Mouse (Mus musculus): ENCODE measurements at regions not wholly inside any gene's neighbourhood (a gene's known extent, or its start where the extent isn't known, plus 50 kb on each side); places are given as distances from the start of the nearest gene placed in this dataset.

GRCm38 (mm10) chr4:69898831-69899230 lies 511.4 kb downstream of the Cdk5rap2 start:
- no peak overlapping the region for H3K27ac ChIP-seq
- TF ChIP-seq POLR2A (IDR thresholded peaks at IDR 0.05; ENCODE audit: insufficient read depth, low read depth, low read length) = no peak
- no peak for TF ChIP-seq CTCF (IDR thresholded peaks at IDR 0.05)
- no peak for TF ChIP-seq EP300 (IDR thresholded peaks at IDR 0.05; ENCODE audit: insufficient read depth, low read depth, low read length)
- no peaks in the 10 kb centered on the region for H3K4me1 ChIP-seq (ENCODE audit: control insufficient read depth, insufficient read depth, low read length)
- H3K79me2 ChIP-seq (replicated peaks; ENCODE audit: control insufficient read depth, insufficient read depth, low read length) = no peaks in the 10 kb centered on the region
- H3K36me3 ChIP-seq (ENCODE audit: control insufficient read depth, insufficient read depth, low read length) = no peaks in the 10 kb centered on the region
- H3K27me3 ChIP-seq (ENCODE audit: control insufficient read depth, insufficient read depth, low read length) = no peaks in the 10 kb centered on the region
- no peak overlapping the region for H3K9ac ChIP-seq (ENCODE audit: low read depth, low read length)
- H3K4me3 ChIP-seq = no peak overlapping the region
- no peak for DNase-seq
- intact Hi-C loops (cut with DNase I) = no loop called here
- 52% methylated on average over 1 of the region's 1 CpGs for WGBS

- no peak for TF ChIP-seq EP300 (IDR thresholded peaks at IDR 0.05; ENCODE audit: insufficient read depth, low read depth, low read length)
- TF ChIP-seq CTCF (IDR thresholded peaks at IDR 0.05) = no peak
- TF ChIP-seq POLR2A (IDR thresholded peaks at IDR 0.05; ENCODE audit: insufficient read depth, low read depth, low read length) = no peak
- intact Hi-C loops (cut with DNase I) = no loop called here
- Histone ChIP-seq H3K4me3 (no peak overlapping the region), H3K4me1 (ENCODE audit: control insufficient read depth, insufficient read depth, low read length) (no peaks in the 10 kb centered on the region), H3K36me3 (ENCODE audit: control insufficient read depth, insufficient read depth, low read length) (no peaks in the 10 kb centered on the region), H3K79me2 (replicated peaks; ENCODE audit: control insufficient read depth, insufficient read depth, low read length) (no peaks in the 10 kb centered on the region), H3K27me3 (ENCODE audit: control insufficient read depth, insufficient read depth, low read length) (no peaks in the 10 kb centered on the region), H3K27ac (no peak overlapping the region), H3K9ac (ENCODE audit: low read depth, low read length) (no peak overlapping the region)
- WGBS = 66% methylated on average over 1 of the region's 1 CpGs
- no peak for DNase-seq
Observed at GRCm38 (mm10) chr4:69896111-69896510, 514.1 kb downstream of the Cdk5rap2 start.

- intact Hi-C loops (cut with DNase I) = no loop called here
- no peak for DNase-seq
- no peaks in the 10 kb centered on the region for H3K27me3 ChIP-seq (ENCODE audit: control insufficient read depth, insufficient read depth, low read length)
- no peaks in the 10 kb centered on the region for H3K4me1 ChIP-seq (ENCODE audit: control insufficient read depth, insufficient read depth, low read length)
- H3K9ac ChIP-seq (ENCODE audit: low read depth, low read length) = no peak overlapping the region
- H3K36me3 ChIP-seq (ENCODE audit: control insufficient read depth, insufficient read depth, low read length) = no peaks in the 10 kb centered on the region
- TF ChIP-seq EP300 (IDR thresholded peaks at IDR 0.05; ENCODE audit: insufficient read depth, low read depth, low read length) (no peak), POLR2A (IDR thresholded peaks at IDR 0.05; ENCODE audit: insufficient read depth, low read depth, low read length) (no peak), CTCF (IDR thresholded peaks at IDR 0.05) (no peak)
- H3K4me3 ChIP-seq = no peak overlapping the region
- no peak overlapping the region for H3K27ac ChIP-seq
- no peaks in the 10 kb centered on the region for H3K79me2 ChIP-seq (replicated peaks; ENCODE audit: control insufficient read depth, insufficient read depth, low read length)
Observed at GRCm38 (mm10) chr4:69892829-69893175, 517.4 kb downstream of the Cdk5rap2 start.

GRCm38 (mm10) chr4:69891898-69892828 lies 518.1 kb downstream of the Cdk5rap2 start:
- TF ChIP-seq CTCF (IDR thresholded peaks at IDR 0.05) (no peak), POLR2A (IDR thresholded peaks at IDR 0.05; ENCODE audit: insufficient read depth, low read depth, low read length) (no peak), EP300 (IDR thresholded peaks at IDR 0.05; ENCODE audit: insufficient read depth, low read depth, low read length) (no peak)
- Histone ChIP-seq H3K27ac (no peak overlapping the region), H3K27me3 (ENCODE audit: control insufficient read depth, insufficient read depth, low read length) (no peaks in the 10 kb centered on the region), H3K79me2 (replicated peaks; ENCODE audit: control insufficient read depth, insufficient read depth, low read length) (no peaks in the 10 kb centered on the region), H3K36me3 (ENCODE audit: control insufficient read depth, insufficient read depth, low read length) (no peaks in the 10 kb centered on the region), H3K4me1 (ENCODE audit: control insufficient read depth, insufficient read depth, low read length) (no peaks in the 10 kb centered on the region), H3K9ac (ENCODE audit: low read depth, low read length) (no peak overlapping the region), H3K4me3 (no peak overlapping the region)
- intact Hi-C loops (cut with DNase I) = no loop called here
- 68% methylated on average over 8 of the region's 8 CpGs for WGBS
- no peak for DNase-seq

- intact Hi-C loops (cut with DNase I) = no loop called here
- TF ChIP-seq POLR2A (IDR thresholded peaks at IDR 0.05; ENCODE audit: insufficient read depth, low read depth, low read length) (no peak), CTCF (IDR thresholded peaks at IDR 0.05) (no peak), EP300 (IDR thresholded peaks at IDR 0.05; ENCODE audit: insufficient read depth, low read depth, low read length) (no peak)
- Histone ChIP-seq H3K9ac (ENCODE audit: low read depth, low read length) (no peak overlapping the region), H3K36me3 (ENCODE audit: control insufficient read depth, insufficient read depth, low read length) (no peaks in the 10 kb centered on the region), H3K27me3 (ENCODE audit: control insufficient read depth, insufficient read depth, low read length) (no peaks in the 10 kb centered on the region), H3K27ac (no peak overlapping the region), H3K79me2 (replicated peaks; ENCODE audit: control insufficient read depth, insufficient read depth, low read length) (no peaks in the 10 kb centered on the region), H3K4me3 (no peak overlapping the region), H3K4me1 (ENCODE audit: control insufficient read depth, insufficient read depth, low read length) (no peaks in the 10 kb centered on the region)
- no peak for DNase-seq
- 74% methylated on average over 2 of the region's 2 CpGs for WGBS
Observed at GRCm38 (mm10) chr4:69890655-69891054, 519.6 kb downstream of the Cdk5rap2 start.

- TF ChIP-seq EP300 (IDR thresholded peaks at IDR 0.05; ENCODE audit: insufficient read depth, low read depth, low read length) = no peak
- no peak for TF ChIP-seq POLR2A (IDR thresholded peaks at IDR 0.05; ENCODE audit: insufficient read depth, low read depth, low read length)
- no peak for TF ChIP-seq CTCF (IDR thresholded peaks at IDR 0.05)
- Histone ChIP-seq H3K36me3 (ENCODE audit: control insufficient read depth, insufficient read depth, low read length) (no peaks in the 10 kb centered on the region), H3K4me3 (no peak overlapping the region), H3K27ac (no peak overlapping the region), H3K27me3 (ENCODE audit: control insufficient read depth, insufficient read depth, low read length) (no peaks in the 10 kb centered on the region), H3K9ac (ENCODE audit: low read depth, low read length) (no peak overlapping the region), H3K4me1 (ENCODE audit: control insufficient read depth, insufficient read depth, low read length) (no peaks in the 10 kb centered on the region), H3K79me2 (replicated peaks; ENCODE audit: control insufficient read depth, insufficient read depth, low read length) (no peaks in the 10 kb centered on the region)
- WGBS = 26% methylated on average over 5 of the region's 5 CpGs
- intact Hi-C loops (cut with DNase I) = no loop called here
- DNase-seq = no peak
Observed at GRCm38 (mm10) chr4:69889931-69890634, 520.2 kb downstream of the Cdk5rap2 start.
